Comparison of ENCODE assay signal across 29 mouse cellular contexts in genomic region chr4:34572876-34573275, GRCm38 (mm10).
"Had no signal": no experiment of that assay in that cellular context is flagged by ENCODE, and none has a peak within 500 bp of the region (broad histone marks: within the 10 kb centered on the region; RNA-seq: fewer than 3 reads in every experiment).

No protein-coding gene starts in this region.

- H3K4me3 ChIP-seq: embryonic facial prominence, embryonic 10.5 days; embryonic facial prominence, embryonic 12.5 days; embryonic facial prominence, embryonic 13.5 days; embryonic facial prominence, embryonic 15.5 days; erythroblast, embryonic 14.5 days; forebrain, embryonic 10.5 days; forebrain, embryonic 12.5 days; forebrain, embryonic 13.5 days; forebrain, embryonic 15.5 days; gastrocnemius, adult 2 months; heart, adult 2 months had no signal

- ATAC-seq: forebrain, embryonic 13.5 days; forebrain, embryonic 14.5 days; forebrain, embryonic 15.5 days; forebrain, embryonic 16.5 days; forebrain, postnatal 0 days had no signal

- H3K27me3 ChIP-seq: embryonic facial prominence, embryonic 12.5 days; embryonic facial prominence, embryonic 13.5 days; embryonic facial prominence, embryonic 15.5 days; forebrain, embryonic 12.5 days; forebrain, embryonic 13.5 days; forebrain, embryonic 15.5 days had no signal

- H3K27ac ChIP-seq: embryonic facial prominence, embryonic 10.5 days; embryonic facial prominence, embryonic 12.5 days; embryonic facial prominence, embryonic 13.5 days; embryonic facial prominence, embryonic 15.5 days; forebrain, embryonic 10.5 days; forebrain, embryonic 12.5 days; forebrain, embryonic 13.5 days; forebrain, embryonic 15.5 days; gastrocnemius, adult 2 months; heart, adult 2 months had no signal

- DNase-seq: cerebellum, adult 2 months; cerebellum, adult 8-10 months; cerebellum, adult 9-10 months; cerebellum, adult 9-11 months; cerebellum, postnatal 10 days; cerebellum, postnatal 14 days; cerebellum, postnatal 25 days; cerebellum, postnatal 36 days; embryo, embryonic 11 days; forebrain, postnatal 0 days; gastrocnemius, adult 2 months; gastrocnemius, postnatal 10 days; gastrocnemius, postnatal 14 days; gastrocnemius, postnatal 25 days; gastrocnemius, postnatal 36 days; heart, adult 11 months; heart, adult 18-20 months; heart, adult 2 months had no signal

- H3K4me1 ChIP-seq: embryonic facial prominence, embryonic 10.5 days; embryonic facial prominence, embryonic 12.5 days; embryonic facial prominence, embryonic 13.5 days; embryonic facial prominence, embryonic 15.5 days; forebrain, embryonic 10.5 days; forebrain, embryonic 12.5 days; forebrain, embryonic 13.5 days; forebrain, embryonic 15.5 days had no signal
